Comparison of ENCODE assay signal across 20 mouse cellular contexts in genomic region chr5:17210723-17211245, GRCm38 (mm10).
DNase-seq lines count a peak whose midpoint lies in the region; ATAC-seq and TF ChIP-seq lines count a peak whose summit lies in the region.
"Had no signal": no experiment of that assay in that cellular context is flagged by ENCODE, and none has a peak within 500 bp of the region (broad histone marks: within the 10 kb centered on the region; RNA-seq: fewer than 3 reads in every experiment).

No protein-coding gene starts in this region.

- H3K9me3 ChIP-seq in kidney, embryonic 15.5 days (replicated peaks): no peaks in the 10 kb centered on the region
- no peaks in the 10 kb centered on the region for H3K9me3 ChIP-seq in midbrain, postnatal 0 days (ENCODE audit: low read length)
- H3K9me3 ChIP-seq: hindbrain, embryonic 15.5 days; midbrain, embryonic 13.5 days had no signal

- no peak overlapping the region for H3K9ac ChIP-seq in kidney, embryonic 15.5 days
- H3K9ac ChIP-seq in midbrain, postnatal 0 days (replicated peaks; ENCODE audit: low read length, poor library complexity, severe bottlenecking): no peak overlapping the region
- H3K9ac ChIP-seq: hindbrain, embryonic 15.5 days; liver, postnatal 0 days; midbrain, embryonic 13.5 days had no signal

- no peak overlapping the region for H3K4me2 ChIP-seq in kidney, embryonic 15.5 days
- H3K4me2 ChIP-seq in midbrain, postnatal 0 days (ENCODE audit: low read depth, low read length, poor library complexity, severe bottlenecking): no peak overlapping the region
- H3K4me2 ChIP-seq: hindbrain, embryonic 15.5 days; midbrain, embryonic 13.5 days had no signal

- H3K4me1 ChIP-seq in kidney, embryonic 15.5 days: peaks cover 5% of the 10 kb centered on the region; the same call in 1 of the 2 replicates
- H3K4me1 ChIP-seq in midbrain, postnatal 0 days (ENCODE audit: insufficient read depth, low read length): no peaks in the 10 kb centered on the region
- H3K4me1 ChIP-seq: hindbrain, embryonic 15.5 days; midbrain, embryonic 13.5 days had no signal

- ATAC-seq in kidney, embryonic 15.5 days (replicated peaks; ENCODE audit: low FRiP score): 0 out of 2 replicates have a peak, but pooled peaks have one; percentile 29
- no peak for ATAC-seq in midbrain, postnatal 0 days (ENCODE audit: low FRiP score)
- ATAC-seq: forebrain, embryonic 14.5 days; intestine, embryonic 16.5 days; liver, postnatal 0 days; midbrain, embryonic 13.5 days had no signal

- no peak overlapping the region for H3K4me3 ChIP-seq in kidney, embryonic 15.5 days (replicated peaks)
- H3K4me3 ChIP-seq in midbrain, postnatal 0 days (ENCODE audit: low read depth, low read length): no peak overlapping the region
- H3K4me3 ChIP-seq: hindbrain, embryonic 15.5 days; midbrain, embryonic 13.5 days; myocyte had no signal

- peak overlapping the region; percentile 39; the same call in 1 of the 2 replicates for H3K27ac ChIP-seq in kidney, embryonic 15.5 days
- H3K27ac ChIP-seq in midbrain, postnatal 0 days (ENCODE audit: low read depth, low read length): no peak overlapping the region
- H3K27ac ChIP-seq: hindbrain, embryonic 15.5 days; midbrain, embryonic 13.5 days had no signal

- WGBS in kidney, embryonic 15.5 days: 55% methylated on average over 6 of the region's 6 CpGs
- 81% methylated on average over 6 of the region's 6 CpGs for WGBS in midbrain, postnatal 0 days

- peak; percentile 1 to 3 for DNase-seq in cerebellum, postnatal 10 days
- no peak for DNase-seq in cerebellum, adult 18-20 months
- DNase-seq in kidney, postnatal 25 days: no peak
- DNase-seq in urinary bladder, postnatal 14 days (ENCODE audit: low spot score): peak; percentile 9
- no peak for DNase-seq in urinary bladder, postnatal 10 days (ENCODE audit: low spot score)
- no peak for DNase-seq in midbrain, postnatal 0 days (ENCODE audit: low spot score)
- no peak for DNase-seq in urinary bladder, adult 18-20 months (ENCODE audit: low spot score in 2 of 2)
- DNase-seq: adrenal gland, adult 2 months; cerebellum, adult 11-12 months; liver, postnatal 0 days; retina, postnatal 1 day; right cerebral cortex, postnatal 4 days; thymus, postnatal 36 days had no signal

- no peaks in the 10 kb centered on the region for H3K27me3 ChIP-seq in kidney, embryonic 15.5 days
- H3K27me3 ChIP-seq in midbrain, postnatal 0 days (ENCODE audit: insufficient read depth, low read length): no peaks in the 10 kb centered on the region
- H3K27me3 ChIP-seq: CH12.LX; hindbrain, embryonic 15.5 days; midbrain, embryonic 13.5 days had no signal

- no peaks in the 10 kb centered on the region for H3K36me3 ChIP-seq in kidney, embryonic 15.5 days
- no peaks in the 10 kb centered on the region for H3K36me3 ChIP-seq in midbrain, postnatal 0 days (ENCODE audit: insufficient read depth, low read length)
- H3K36me3 ChIP-seq: hindbrain, embryonic 15.5 days; midbrain, embryonic 13.5 days had no signal

- TF ChIP-seq CTCF in midbrain, postnatal 0 days (IDR thresholded peaks at IDR 0.05): no peak

Comparison
In these comparisons a context has a peak if more than half of its experiments do, and no peak if none do; other contexts are left out.
1. DNase-seq: peak in cerebellum, postnatal 10 days (2 of 2) and urinary bladder, postnatal 14 days (single experiment); none in cerebellum, adult 18-20 months (0 of 2), kidney, postnatal 25 days (0 of 2), urinary bladder, postnatal 10 days (single experiment), midbrain, postnatal 0 days (single experiment) and urinary bladder, adult 18-20 months (0 of 2).